Mouse (Mus musculus) hindbrain, embryonic 10.5 days (tissue): ENCODE results near the gene Gemin6. TPM values are rescaled to one million over a fixed set of nuclear protein-coding genes. Genes with fewer than 3 reads are reported as not detected.
"Not testable (repeated sequence)": the region's sequence is repeated elsewhere in the genome, so short reads cannot be mapped to it uniquely, and the experiment has no call there.

Source experiments
- DNase-seq: peaks from one replicate; pipeline ENCODE4 v3.0.0-alpha.2; 2017; ENCODE audit warnings: low spot score
- H3K27ac ChIP-seq: fragments of 300-500 bp; sonication (generic); 2 replicates; pipeline ENCODE4 v1.5.1; 2016; ENCODE audit warnings: mild to moderate bottlenecking, moderate library complexity
- H3K27me3 ChIP-seq: fragments of 300-500 bp; sonication (generic); 2 replicates; pipeline ENCODE4 v1.6.1; 2016; ENCODE audit warnings: mild to moderate bottlenecking; ENCODE audit not compliant: poor library complexity, insufficient read depth, severe bottlenecking
- H3K36me3 ChIP-seq: fragments of 300-500 bp; sonication (generic); 2 replicates; pipeline ENCODE4 v1.6.1; 2016; ENCODE audit warnings: mild to moderate bottlenecking, moderate library complexity
- H3K4me1 ChIP-seq: fragments of 300-500 bp; sonication (generic); replicated peaks from 2 replicates; pipeline ENCODE4 v1.6.1; 2016; ENCODE audit warnings: mild to moderate bottlenecking
- H3K4me3 ChIP-seq: fragments of 300-500 bp; sonication (generic); 2 replicates; pipeline ENCODE4 v1.5.1; 2016; ENCODE audit warnings: mild to moderate bottlenecking, moderate library complexity
- H3K9me3 ChIP-seq: fragments of 300-500 bp; sonication (generic); 2 replicates; pipeline ENCODE4 v1.6.1; 2016; ENCODE audit warnings: mild to moderate bottlenecking, moderate library complexity
- WGBS: fragments of 180-500 bp; shearing (Covaris S2); methylation state at CpG from one replicate; pipeline ENCODE4 v1.1.7; 2016; 5-methylcytosine and 5-hydroxymethylcytosine counted together
- polyA plus RNA-seq: library from polyadenylated mRNA; unstranded; fragments of >200 nt; fragmentation: Nextera tagmentation; extraction: Ambion mirVana; gene quantifications from 2 replicates; pipeline ENCODE4 v1.2.1, GENCODE M21; 2016

Gene Gemin6
- 38.2 and 53.9 TPM in 2 replicates for polyA plus RNA-seq

DNA sequence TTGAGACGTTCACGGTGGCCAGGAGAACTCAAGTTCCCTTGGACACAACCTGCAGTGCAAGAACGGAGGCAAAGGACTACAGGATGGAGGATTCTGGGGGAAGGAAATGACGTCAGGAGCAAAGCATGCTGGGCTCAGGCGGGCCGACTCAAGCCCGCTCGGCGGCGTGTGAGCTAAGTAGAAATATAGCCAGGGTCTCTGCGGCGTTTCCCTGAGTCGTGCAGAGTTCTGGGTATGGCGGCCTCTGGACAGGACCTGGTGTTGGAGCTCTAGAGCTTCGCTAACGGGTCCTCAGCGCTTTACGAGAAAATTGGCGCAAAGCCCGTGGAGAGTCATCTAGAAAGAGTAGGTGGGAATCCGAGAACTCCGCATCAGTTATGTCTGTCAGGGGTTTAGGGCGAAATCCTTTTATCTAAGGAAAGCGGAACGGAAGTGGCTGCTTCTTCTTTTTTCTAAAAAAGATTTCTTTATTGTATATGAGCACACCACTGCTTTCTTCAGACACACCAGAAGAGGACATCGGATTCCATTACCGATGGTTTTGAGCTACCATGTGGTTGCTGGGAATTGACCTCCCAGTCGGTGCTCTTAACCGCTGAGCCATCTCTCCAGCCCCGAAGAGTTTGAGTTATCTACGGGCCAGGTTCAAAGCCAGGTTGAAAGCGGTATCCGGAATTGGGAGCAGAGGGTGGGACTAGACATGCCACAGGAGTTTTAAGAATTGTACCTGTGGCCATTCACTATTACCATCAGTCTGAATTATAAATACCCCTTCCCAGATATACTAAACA lies at the start of gene Gemin6:
Gene Gemin6 (plus strand): TSS at position 116 of the 791 bp plus-strand sequence.
- H3K4me3 ChIP-seq, result peak within 1 kb of the TSS; percentile 67
- peaks cover 11% of the 10 kb centered on the region for H3K4me1 ChIP-seq
- no peaks in the 10 kb centered on the region for H3K9me3 ChIP-seq
- under 1% methylated on average over 33 of the region's 33 CpGs for WGBS
- peaks cover 30% of the 10 kb centered on the region for H3K36me3 ChIP-seq
- H3K27ac ChIP-seq, result peak within 1 kb of the TSS; percentile 90
- peak; percentile 87 for DNase-seq
- no peaks in the 10 kb centered on the region for H3K27me3 ChIP-seq

DNA sequence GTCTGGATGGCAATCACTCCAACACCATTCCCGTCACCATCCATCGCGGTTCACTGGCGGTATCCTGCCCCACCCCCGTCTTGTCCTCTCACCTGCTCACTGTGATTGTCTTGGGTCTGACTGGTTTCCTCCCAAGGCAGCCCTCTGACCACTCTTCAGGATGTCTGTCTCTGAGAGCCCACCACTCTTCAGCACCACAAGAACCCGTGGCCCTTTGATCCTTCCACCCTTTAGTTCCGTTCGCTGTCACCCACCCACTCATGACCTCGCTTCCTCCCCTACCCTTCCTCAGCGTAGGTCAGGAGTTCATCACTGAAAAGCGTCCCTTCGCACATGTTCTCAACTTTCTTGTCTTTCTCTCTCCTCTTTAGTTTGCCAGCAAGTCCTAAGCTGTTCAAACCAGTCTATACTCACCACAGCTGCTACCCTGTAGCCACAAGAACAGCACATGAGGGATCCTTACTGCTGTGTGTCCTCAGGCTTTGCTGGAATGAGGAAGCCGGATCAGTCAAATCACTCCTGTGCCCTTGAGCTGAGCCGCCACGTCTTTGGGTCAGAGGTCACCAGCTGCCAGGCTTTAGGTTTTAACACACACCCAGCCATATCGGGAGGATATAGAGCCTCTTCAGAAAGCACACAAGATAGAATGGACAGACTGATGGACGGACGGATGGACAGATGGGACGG lies 49.4 kb upstream of the Gemin6 start:
- Histone ChIP-seq H3K4me3 (no peak overlapping the region), H3K4me1 (peaks cover 14% of the 10 kb centered on the region), H3K27me3 (no peaks in the 10 kb centered on the region), H3K9me3 (no peaks in the 10 kb centered on the region), H3K36me3 (no peaks in the 10 kb centered on the region), H3K27ac (peak overlapping the region; percentile 45)
- 70% methylated on average over 19 of the region's 19 CpGs for WGBS
- peak; percentile 49 for DNase-seq

GRCm38 (mm10) chr17:80175386-80175739 lies 48.9 kb upstream of the Gemin6 start:
- Histone ChIP-seq H3K27me3 (no peaks in the 10 kb centered on the region), H3K36me3 (no peaks in the 10 kb centered on the region), H3K27ac (peak overlapping the region; percentile 45; the same call in 1 of the 2 replicates), H3K4me3 (no peak overlapping the region), H3K4me1 (peaks cover 14% of the 10 kb centered on the region), H3K9me3 (no peaks in the 10 kb centered on the region)
- 78% methylated on average over 4 of the region's 4 CpGs for WGBS
- no peak for DNase-seq

GRCm38 (mm10) chr17:80175966-80176365 lies 48.3 kb upstream of the Gemin6 start:
- no peak for DNase-seq
- Histone ChIP-seq H3K4me1 (peaks cover 14% of the 10 kb centered on the region), H3K9me3 (no peaks in the 10 kb centered on the region), H3K4me3 (no peak overlapping the region), H3K27me3 (no peaks in the 10 kb centered on the region), H3K36me3 (no peaks in the 10 kb centered on the region), H3K27ac (no peak overlapping the region)
- WGBS, result 92% methylated on average over 3 of the region's 3 CpGs

DNA sequence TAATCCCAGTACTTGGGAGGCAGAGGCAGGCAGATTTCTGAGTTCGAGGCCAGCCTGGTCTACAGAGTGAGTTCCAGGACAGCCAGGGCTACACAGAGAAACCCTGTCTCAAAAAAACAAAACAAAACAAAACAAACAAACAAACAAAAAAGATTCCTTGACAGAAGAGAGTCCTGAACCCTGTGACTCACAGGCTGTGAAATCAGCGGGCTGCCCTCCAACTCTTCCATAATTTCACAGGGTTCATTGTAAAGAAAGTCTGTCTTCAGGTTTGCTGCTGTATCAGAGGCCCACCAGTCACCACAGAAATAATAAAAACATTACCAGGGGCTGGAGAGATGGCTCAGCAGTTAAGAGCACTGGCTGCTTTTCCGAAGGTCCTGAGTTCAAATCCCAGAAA lies 45.4 kb upstream of the Gemin6 start:
- DNase-seq, H3K4me3 ChIP-seq: not testable (repeated sequence)
- WGBS, result 94% methylated on average over 3 of the region's 3 CpGs

GRCm38 (mm10) chr17:80179959-80180358 lies 44.3 kb upstream of the Gemin6 start:
- WGBS, result 3% methylated on average over 6 of the region's 6 CpGs
- DNase-seq, result peak; percentile 75
- Histone ChIP-seq H3K4me3 (no peak overlapping the region), H3K9me3 (no peaks in the 10 kb centered on the region), H3K4me1 (peaks cover 10% of the 10 kb centered on the region), H3K27ac (no peak overlapping the region), H3K27me3 (no peaks in the 10 kb centered on the region), H3K36me3 (no peaks in the 10 kb centered on the region)

More for the DNA sequence above, 45.4 kb upstream of the Gemin6 start:
- peaks cover 14% of the 10 kb centered on the region for H3K4me1 ChIP-seq
- not testable (repeated sequence) for H3K27me3 ChIP-seq, H3K9me3 ChIP-seq, H3K27ac ChIP-seq, H3K36me3 ChIP-seq

DNA sequence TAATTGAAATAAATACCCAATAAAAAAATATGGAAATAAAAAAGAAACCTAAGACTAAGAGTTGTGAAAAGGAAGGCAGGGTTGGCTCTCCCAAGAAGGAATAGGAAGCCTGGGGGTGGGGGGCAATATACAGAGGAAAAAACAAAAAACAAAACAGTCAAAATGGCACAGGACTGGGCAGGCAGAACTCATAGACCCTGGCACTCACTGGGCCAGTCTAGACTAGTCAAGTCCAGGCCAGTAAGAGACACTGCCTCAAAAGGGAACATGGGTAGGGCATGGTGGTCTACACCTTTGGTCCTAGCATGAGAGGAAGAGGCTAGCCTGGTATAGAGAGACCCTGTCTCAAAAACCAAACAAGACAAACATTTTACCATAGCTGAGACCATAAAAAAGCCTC lies 43.8 kb upstream of the Gemin6 start:
- Histone ChIP-seq H3K4me3 (no peak overlapping the region), H3K27me3 (no peaks in the 10 kb centered on the region), H3K4me1 (peaks cover 5% of the 10 kb centered on the region; the same call in 1 of the 2 replicates), H3K36me3 (no peaks in the 10 kb centered on the region), H3K9me3 (no peaks in the 10 kb centered on the region), H3K27ac (no peak overlapping the region)
- no peak for DNase-seq

DNA sequence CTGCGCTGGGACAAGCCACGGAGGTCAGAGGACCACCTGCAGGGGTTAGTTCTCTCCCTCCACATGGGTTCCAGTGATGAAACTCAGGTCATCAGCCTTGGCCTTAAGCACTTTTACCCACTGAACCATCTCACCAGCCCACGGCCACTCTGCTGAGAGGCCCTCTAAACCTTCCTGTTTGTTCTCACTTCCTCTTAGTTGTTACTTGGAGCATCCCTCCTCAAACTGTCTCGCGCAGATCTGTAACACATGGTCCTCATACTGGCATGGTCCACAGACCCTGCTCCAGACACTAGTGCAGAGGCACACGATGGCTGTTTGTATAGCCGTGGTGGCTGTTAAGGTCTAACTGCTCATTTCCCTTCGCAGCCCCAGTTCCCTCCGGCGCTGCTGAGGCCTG lies 40.6 kb upstream of the Gemin6 start:
- H3K27me3 ChIP-seq, result no peaks in the 10 kb centered on the region
- whole genome bisulfite sequencing, result 86% methylated on average over 10 of the region's 10 CpGs
- no peak for DNase-seq
- H3K27ac ChIP-seq, result no peak overlapping the region
- no peak overlapping the region for H3K4me3 ChIP-seq
- no peaks in the 10 kb centered on the region for H3K36me3 ChIP-seq
- H3K4me1 ChIP-seq, result 0 out of 2 replicates have a peak, but pooled peaks cover 4% of the 10 kb centered on the region
- no peaks in the 10 kb centered on the region for H3K9me3 ChIP-seq

DNA sequence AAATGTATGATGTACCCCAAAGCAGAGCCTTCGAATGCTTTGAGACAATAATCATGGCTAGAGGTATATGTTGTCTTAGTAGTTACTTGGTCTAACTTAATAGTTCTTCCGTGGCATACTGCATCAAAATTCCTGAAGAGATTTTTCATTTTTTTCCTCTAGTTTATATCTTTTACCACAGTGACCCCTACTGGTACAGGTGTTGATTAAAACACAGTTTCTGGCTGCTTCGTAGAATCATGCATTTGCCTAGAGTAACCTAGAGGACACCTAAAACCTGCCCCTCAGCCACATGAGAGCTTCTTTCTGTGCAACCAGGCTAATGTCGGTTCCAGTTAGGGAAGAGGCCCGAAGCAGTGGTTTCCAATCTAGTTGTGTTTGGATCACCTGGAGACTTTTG lies 31.2 kb upstream of the Gemin6 start:
- no peaks in the 10 kb centered on the region for H3K9me3 ChIP-seq
- no peak overlapping the region for H3K27ac ChIP-seq
- no peak for DNase-seq
- 71% methylated on average over 5 of the region's 5 CpGs for WGBS
- no peak overlapping the region for H3K4me3 ChIP-seq
- H3K4me1 ChIP-seq, result no peaks in the 10 kb centered on the region
- H3K36me3 ChIP-seq, result peaks cover 40% of the 10 kb centered on the region
- H3K27me3 ChIP-seq, result no peaks in the 10 kb centered on the region

GRCm38 (mm10) chr17:80199160-80199778 lies 25.0 kb upstream of the Gemin6 start:
- Histone ChIP-seq H3K9me3 (no peaks in the 10 kb centered on the region), H3K4me3 (no peak overlapping the region), H3K27ac (no peak overlapping the region), H3K27me3 (no peaks in the 10 kb centered on the region), H3K36me3 (peaks cover 96% of the 10 kb centered on the region), H3K4me1 (no peaks in the 10 kb centered on the region)
- WGBS, result 86% methylated on average over 3 of the region's 3 CpGs
- DNase-seq, result no peak

DNA sequence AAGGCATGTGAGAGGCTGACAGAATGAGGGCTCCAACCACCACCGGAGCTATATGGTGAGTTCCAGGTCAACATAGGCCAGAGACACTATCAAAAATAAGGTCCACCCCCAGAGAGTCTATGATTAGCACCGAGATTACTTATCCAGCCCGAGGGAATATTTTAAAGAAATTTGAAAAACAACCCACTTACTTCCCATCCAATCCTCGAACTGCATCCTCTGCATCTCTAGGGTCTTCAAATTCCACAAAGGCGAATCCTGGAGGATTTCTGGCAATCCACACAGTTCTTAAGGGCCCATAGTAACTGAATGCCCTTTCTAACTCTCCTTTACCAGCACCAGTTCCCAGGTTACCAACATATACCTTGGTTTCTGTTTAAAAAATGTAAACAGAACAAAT lies 18.6 kb upstream of the Gemin6 start:
- WGBS, result 48% methylated on average over 5 of the region's 5 CpGs
- no peaks in the 10 kb centered on the region for H3K9me3 ChIP-seq
- peak overlapping the region; percentile 96 for H3K4me3 ChIP-seq
- no peaks in the 10 kb centered on the region for H3K27me3 ChIP-seq
- peak overlapping the region; percentile 100 for H3K27ac ChIP-seq
- H3K4me1 ChIP-seq, result peaks cover 18% of the 10 kb centered on the region
- H3K36me3 ChIP-seq, result peaks cover 51% of the 10 kb centered on the region
- no peak for DNase-seq

DNA sequence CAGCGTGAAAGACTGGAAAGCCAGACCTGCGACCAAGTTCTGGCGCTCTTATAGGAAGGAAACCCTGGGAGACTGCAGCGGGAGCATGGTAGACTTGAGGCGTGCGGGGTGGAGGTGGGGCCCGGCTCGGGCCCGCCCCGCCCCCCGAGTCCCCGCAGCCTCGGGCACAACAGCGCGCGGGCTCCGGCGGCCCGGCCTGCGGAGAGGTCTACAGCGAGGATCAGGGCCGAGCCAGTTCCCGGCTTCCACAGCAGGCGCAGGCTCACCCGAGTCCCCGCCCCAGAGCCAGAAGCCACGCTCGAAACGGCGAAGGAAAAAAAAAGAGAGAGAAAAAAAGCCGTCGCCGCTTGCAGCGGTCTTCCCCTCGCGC lies 18.0 kb upstream of the Gemin6 start:
- WGBS, result under 1% methylated on average over 36 of the region's 36 CpGs
- peak; percentile 58 for DNase-seq
- H3K36me3 ChIP-seq, result peaks cover 45% of the 10 kb centered on the region

More for the DNA sequence above, 18.0 kb upstream of the Gemin6 start:
- Histone ChIP-seq H3K27me3 (no peaks in the 10 kb centered on the region), H3K4me1 (peaks cover 18% of the 10 kb centered on the region), H3K9me3 (no peaks in the 10 kb centered on the region), H3K27ac (peak overlapping the region; percentile 100), H3K4me3 (peak overlapping the region; percentile 96)
